Mouse (Mus musculus) adrenal gland (tissue): ENCODE data around the gene Epn2.

ENCODE experiments used
- intact Hi-C: fragments of 180-260 bp; cut with DNase I; formaldehyde crosslinking; loops from one replicate; pipeline ENCODE4 v1.15.1; 2025

The Epn2 gene

GRCm38 (mm10) chr11:61546452-61546851 is 33.0 kb downstream of the Epn2 start:
- intact Hi-C loops, result no loop called here

- intact Hi-C loops, result no loop called here
These were observed 33.9 kb downstream of the Epn2 start for GRCm38 (mm10) chr11:61545586-61545985.

GRCm38 (mm10) chr11:61541106-61541505 is 38.4 kb downstream of the Epn2 start:
- intact Hi-C loops, result no loop called here

GRCm38 (mm10) chr11:61540642-61541041 is 38.8 kb downstream of the Epn2 start:
- intact Hi-C loops, result no loop called here

- intact Hi-C loops, result loop anchor here (5.0 kb wide), 1 partner anchor 40 kb away; the partner anchor contains the start of gene Epn2
These were observed 42.1 kb downstream of the Epn2 start for GRCm38 (mm10) chr11:61537362-61537761.

GRCm38 (mm10) chr11:61536952-61537351 is 42.5 kb downstream of the Epn2 start:
- intact Hi-C loops, result loop anchor here (5.0 kb wide), 1 partner anchor 40 kb away; the partner anchor contains the start of gene Epn2

GRCm38 (mm10) chr11:61535530-61535929 is 44.0 kb downstream of the Epn2 start:
- intact Hi-C loops, result loop anchor here (5.0 kb wide), 1 partner anchor 42 kb away; the partner anchor contains the start of gene Epn2

- intact Hi-C loops, result no loop called here
These were observed 45.9 kb downstream of the Epn2 start for GRCm38 (mm10) chr11:61533571-61533970.

GRCm38 (mm10) chr11:61532820-61533219 is 46.7 kb downstream of the Epn2 start:
- intact Hi-C loops, result no loop called here

GRCm38 (mm10) chr11:61529268-61529713 is 50.2 kb downstream of the Epn2 start:
- intact Hi-C loops, result no loop called here

GRCm38 (mm10) chr11:61526872-61527271 is 52.6 kb downstream of the Epn2 start:
- intact Hi-C loops, result no loop called here

- intact Hi-C loops, result loop anchor here (5.0 kb wide), 1 partner anchor 63 kb away; no protein-coding TSS in a partner anchor
These were observed 59.9 kb downstream of the Epn2 start for GRCm38 (mm10) chr11:61519484-61520107.

- intact Hi-C loops, result loop anchor here (5.0 kb wide), 1 partner anchor 63 kb away; no protein-coding TSS in a partner anchor
These were observed 60.6 kb downstream of the Epn2 start for GRCm38 (mm10) chr11:61518871-61519270.

- intact Hi-C loops, result loop anchor here (5.0 kb wide), 1 partner anchor 64 kb away; no protein-coding TSS in a partner anchor
These were observed 61.5 kb downstream of the Epn2 start for GRCm38 (mm10) chr11:61517971-61518370.

- intact Hi-C loops, result loop anchor here (5.0 kb wide), 1 partner anchor 67 kb away; no protein-coding TSS in a partner anchor
These were observed 64.5 kb downstream of the Epn2 start for GRCm38 (mm10) chr11:61514953-61515352.

- intact Hi-C loops, result loop anchor here (5.0 to 10.0 kb wide), 4 partner anchors 87 to 330 kb away; partner anchors contain the start of gene Usp22
These were observed 74.7 kb downstream of the Epn2 start, which contains the start of gene B9d1 for GRCm38 (mm10) chr11:61504713-61505257. B9d1 (plus strand) TSS chr11:61505144.

GRCm38 (mm10) chr11:61503933-61504332 is 75.6 kb downstream of the Epn2 start:
- intact Hi-C loops, result loop anchor here (5.0 to 10.0 kb wide), 3 partner anchors 87 to 329 kb away; partner anchors contain the start of gene Usp22

GRCm38 (mm10) chr11:61498736-61499504 is 80.6 kb downstream of the Epn2 start:
- intact Hi-C loops, result no loop called here

GRCm38 (mm10) chr11:61497490-61497889 is 82.0 kb downstream of the Epn2 start:
- intact Hi-C loops, result no loop called here

GRCm38 (mm10) chr11:61495528-61495927 is 84.0 kb downstream of the Epn2 start:
- intact Hi-C loops, result no loop called here
